Mouse (Mus musculus) testis, adult 2 months (tissue): ENCODE measurements around the gene Gak.

Experiments
- CTCF ChIP-seq: fragments of 200-500 bp; IDR thresholded peaks from 2 replicates; pipeline ENCODE4 v1.5.1; 2012; ENCODE audit warnings: low read depth, mild to moderate bottlenecking, inconsistent platforms, low read length, moderate library complexity; ENCODE audit not compliant: control insufficient read depth, insufficient read depth, insufficient replicate concordance
- POLR2A ChIP-seq: fragments of 200-500 bp; IDR thresholded peaks from 2 replicates; pipeline ENCODE4 v1.6.1; 2012; ENCODE audit warnings: low read depth, mild to moderate bottlenecking, inconsistent platforms, low read length, moderate library complexity; ENCODE audit not compliant: control insufficient read depth

DNA sequence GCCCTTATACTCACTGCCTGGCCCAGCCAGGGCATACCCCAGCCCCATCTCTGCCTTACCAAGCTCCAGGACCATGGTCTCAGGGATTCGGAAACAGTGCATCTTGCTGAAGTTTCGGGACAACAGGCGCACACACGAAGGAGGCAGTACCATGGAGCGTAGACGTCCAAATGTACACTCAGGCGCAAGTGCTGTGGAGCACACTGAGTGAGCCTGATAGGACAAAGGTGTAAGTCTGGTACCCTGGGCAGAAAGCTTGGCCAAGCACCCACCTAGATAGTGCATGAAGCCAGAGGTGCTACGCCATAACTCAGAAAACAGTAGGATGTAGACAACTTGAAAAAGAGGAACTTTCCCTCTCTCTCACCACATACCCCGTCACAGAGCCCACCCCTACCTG, 25.8 kb upstream of the Gak start:
- TF ChIP-seq CTCF (no peak), POLR2A (no peak)
